Mouse (Mus musculus): ENCODE measurements around the gene Wwox. TPM values are rescaled to one million over a fixed set of nuclear protein-coding genes. Genes with fewer than 3 reads are reported as not detected.

Wwox gene
- total and polyA plus RNA-seq, 3 experiments, result 7.6 to 61.8 (median 12.2) TPM

DNA sequence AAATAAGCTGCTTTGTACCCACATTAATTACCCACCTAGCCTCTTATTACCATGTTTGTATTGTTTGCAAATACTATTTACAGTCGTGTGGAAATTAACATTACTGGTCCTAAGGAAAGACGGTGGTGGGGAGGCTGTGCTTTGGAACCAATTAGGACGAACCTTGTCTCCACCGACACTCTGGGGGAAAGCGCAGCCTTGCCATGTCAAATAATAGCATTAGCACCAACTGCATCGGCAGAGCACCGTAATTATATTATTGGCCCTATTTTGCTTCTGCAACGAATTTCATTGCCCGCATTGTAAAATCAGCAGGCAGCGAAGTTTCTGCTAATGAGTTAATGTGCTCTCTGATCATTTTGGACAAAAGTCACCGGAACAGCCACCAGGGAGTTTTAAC is 75.2 kb downstream of the Wwox start:
- Histone ChIP-seq H3K36me3 (ENCODE audit: control insufficient read depth in 1 of 2, insufficient read depth in 2 of 2, low read length in 2 of 2) (no peaks in the 10 kb centered on the region), H3K4me3 (ENCODE audit: control insufficient read depth in 1 of 2, insufficient read depth in 1 of 2, low read depth in 2 of 2, low read length in 2 of 2) (no peak overlapping the region), H3K27ac (ENCODE audit: control insufficient read depth, low read depth, low read length) (no peak overlapping the region), H3K4me1 (ENCODE audit: control insufficient read depth in 1 of 2, insufficient read depth in 2 of 2, low read length in 2 of 2) (no peaks in the 10 kb centered on the region), H3K27me3 (ENCODE audit: control insufficient read depth in 1 of 2, insufficient read depth in 2 of 2, low read length in 2 of 2) (no peaks in the 10 kb centered on the region), H3K79me2 (ENCODE audit: control insufficient read depth, insufficient read depth, low read length, poor library complexity) (no peaks in the 10 kb centered on the region), H3K9me3 (replicated peaks; ENCODE audit: insufficient read depth, low read length) (no peaks in the 10 kb centered on the region), H3K9ac (ENCODE audit: control insufficient read depth, low read depth, low read length, poor library complexity, severe bottlenecking) (no peak overlapping the region)
- TF ChIP-seq EP300 (IDR thresholded peaks at IDR 0.05; ENCODE audit: low read depth in 1 of 2, low read length in 2 of 2), result no peak
- TF ChIP-seq NELFE (IDR thresholded peaks at IDR 0.05; ENCODE audit: low read depth, low read length), result no peak
- TF ChIP-seq ZC3H11A (IDR thresholded peaks at IDR 0.05; ENCODE audit: low read depth, low read length), result no peak
- no peak for TF ChIP-seq POLR2AphosphoS5 (IDR thresholded peaks at IDR 0.05; ENCODE audit: borderline replicate concordance, low read depth, low read length)
- no peak for TF ChIP-seq SIN3A (IDR thresholded peaks at IDR 0.05; ENCODE audit: low read length)
- TF ChIP-seq TBP (IDR thresholded peaks at IDR 0.05; ENCODE audit: low read depth, low read length), result no peak
- TF ChIP-seq SMC3 (IDR thresholded peaks at IDR 0.05; ENCODE audit: low read depth, low read length), result no peak
- TF ChIP-seq TAL1 (IDR thresholded peaks at IDR 0.05; ENCODE audit: low read length), result no peak
- no peak for TF ChIP-seq USF2 (IDR thresholded peaks at IDR 0.05; ENCODE audit: borderline replicate concordance in 1 of 2, insufficient read depth in 1 of 2, low read depth in 1 of 2, low read length in 2 of 2)
- no peak for DNase-seq (ENCODE audit: low read depth, low spot score)

DNA sequence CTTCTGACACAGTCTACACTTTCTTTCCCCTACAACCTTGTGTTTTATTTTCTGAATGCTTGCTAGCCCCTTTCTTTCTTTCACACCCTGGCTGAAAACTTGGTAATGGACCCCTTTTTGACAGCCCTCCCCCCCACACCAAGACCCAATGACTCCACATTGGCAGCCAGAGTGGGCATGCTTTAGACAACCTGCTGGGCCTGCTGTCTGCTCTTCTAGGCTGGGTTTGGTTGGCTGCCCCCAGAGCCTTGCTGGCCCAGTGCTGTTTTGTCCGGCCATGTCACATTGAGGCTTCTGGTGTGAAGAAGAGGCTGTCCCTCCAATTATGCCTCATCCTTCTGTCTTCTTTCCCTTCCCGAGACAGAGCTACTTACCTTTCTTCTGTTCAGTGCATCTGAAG is 83.6 kb downstream of the Wwox start:
- H3K36me3 ChIP-seq (ENCODE audit: control insufficient read depth in 1 of 2, insufficient read depth in 2 of 2, low read length in 2 of 2), result no peaks in the 10 kb centered on the region
- no peaks in the 10 kb centered on the region for H3K9me3 ChIP-seq (replicated peaks; ENCODE audit: insufficient read depth, low read length)
- H3K27ac ChIP-seq (ENCODE audit: control insufficient read depth, low read depth, low read length), result no peak overlapping the region
- no peaks in the 10 kb centered on the region for H3K79me2 ChIP-seq (ENCODE audit: control insufficient read depth, insufficient read depth, low read length, poor library complexity)
- no peaks in the 10 kb centered on the region for H3K4me1 ChIP-seq (ENCODE audit: control insufficient read depth in 1 of 2, insufficient read depth in 2 of 2, low read length in 2 of 2)
- H3K4me3 ChIP-seq (ENCODE audit: control insufficient read depth in 1 of 2, insufficient read depth in 1 of 2, low read depth in 2 of 2, low read length in 2 of 2), result no peak overlapping the region
- no peak overlapping the region for H3K9ac ChIP-seq (ENCODE audit: control insufficient read depth, low read depth, low read length, poor library complexity, severe bottlenecking)
- TF ChIP-seq ZMIZ1 (IDR thresholded peaks at IDR 0.05; ENCODE audit: low read depth, low read length) (no peak), KAT2A (conservative IDR thresholded peaks at IDR 0.05; ENCODE audit: low read depth, low read length) (no peak), MAZ (IDR thresholded peaks at IDR 0.05; ENCODE audit: low read depth, low read length) (no peak), JUND (IDR thresholded peaks at IDR 0.05; ENCODE audit: low read depth, low read length) (no peak), RCOR1 (IDR thresholded peaks at IDR 0.05; ENCODE audit: low read depth, low read length) (no peak), MYB (IDR thresholded peaks at IDR 0.05; ENCODE audit: low read depth, low read length) (no peak), POLR2AphosphoS5 (IDR thresholded peaks at IDR 0.05; ENCODE audit: borderline replicate concordance, low read depth, low read length) (no peak), CHD2 (IDR thresholded peaks at IDR 0.05; ENCODE audit: low read length) (no peak), MXI1 (IDR thresholded peaks at IDR 0.05; ENCODE audit: low read depth, low read length) (no peak), NRF1 (IDR thresholded peaks at IDR 0.05; ENCODE audit: insufficient read depth, low read depth, low read length, poor library complexity, severe bottlenecking) (no peak), ZNF384 (IDR thresholded peaks at IDR 0.05; ENCODE audit: low read depth, low read length) (no peak), MYC (IDR thresholded peaks at IDR 0.05; ENCODE audit: low read depth, low read length) (no peak), SIN3A (IDR thresholded peaks at IDR 0.05; ENCODE audit: low read length) (no peak), TCF12 (IDR thresholded peaks at IDR 0.05; ENCODE audit: low read depth, low read length) (no peak), POLR2A (IDR thresholded peaks at IDR 0.05; ENCODE audit: control insufficient read depth in 1 of 2, insufficient read depth in 1 of 2, low read depth in 1 of 2, low read length in 2 of 2, poor library complexity in 1 of 2) (no peak), ZKSCAN1 (IDR thresholded peaks at IDR 0.05; ENCODE audit: low read depth, low read length) (no peak), CHD1 (IDR thresholded peaks at IDR 0.05; ENCODE audit: low read depth, low read length) (no peak), USF1 (IDR thresholded peaks at IDR 0.05; ENCODE audit: low read depth, low read length) (no peak)
- no peaks in the 10 kb centered on the region for H3K27me3 ChIP-seq (ENCODE audit: control insufficient read depth in 1 of 2, insufficient read depth in 2 of 2, low read length in 2 of 2)
- no peak for DNase-seq (ENCODE audit: low read depth, low spot score)
